Mouse (Mus musculus) kidney, postnatal 0 days (tissue): ENCODE results near the gene Tfcp2. TPM values are rescaled to one million over a fixed set of nuclear protein-coding genes. Genes with fewer than 3 reads are reported as not detected.

Source experiments
- ATAC-seq: fragments of 200-750 bp; cut with Nextera tagmentation; replicated peaks from 2 replicates; pipeline ENCODE4 v1.8.0; 2017; ENCODE audit warnings: low read depth, moderate number of reproducible peaks, moderate TSS enrichment, moderate library complexity; ENCODE audit not compliant: low FRiP score
- DNase-seq: peaks from one replicate; pipeline ENCODE4 v3.0.0-alpha.2; 2016; ENCODE audit warnings: low spot score
- H3K27ac ChIP-seq: fragments of 300-500 bp; sonication (generic); 2 replicates; pipeline ENCODE4 v1.5.1; 2014; ENCODE audit warnings: mild to moderate bottlenecking
- H3K27me3 ChIP-seq: fragments of 300-500 bp; sonication (generic); 2 replicates; pipeline ENCODE4 v1.6.1; 2014; ENCODE audit warnings: low read length, mixed read lengths; ENCODE audit not compliant: insufficient read depth
- H3K36me3 ChIP-seq: fragments of 300-500 bp; sonication (generic); 2 replicates; pipeline ENCODE4 v1.6.1; 2014; ENCODE audit warnings: low read length, mixed read lengths; ENCODE audit not compliant: insufficient read depth
- H3K4me1 ChIP-seq: fragments of 300-500 bp; sonication (generic); replicated peaks from 2 replicates; pipeline ENCODE4 v1.6.1; 2014; ENCODE audit warnings: antibody characterized with exemption, low read length, mixed read lengths; ENCODE audit not compliant: insufficient read depth
- H3K4me2 ChIP-seq: fragments of 300-500 bp; sonication (generic); 2 replicates; pipeline ENCODE4 v1.6.1; 2014; ENCODE audit warnings: mild to moderate bottlenecking, low read length, moderate library complexity, mixed read lengths
- H3K4me3 ChIP-seq: fragments of 300-500 bp; sonication (generic); replicated peaks from 2 replicates; pipeline ENCODE4 v1.5.1; 2014; ENCODE audit warnings: low read depth, low read length
- H3K9ac ChIP-seq: fragments of 300-500 bp; sonication (generic); 2 replicates; pipeline ENCODE4 v1.6.1; 2014; ENCODE audit warnings: low read depth, low read length
- H3K9me3 ChIP-seq: fragments of 300-500 bp; sonication (generic); replicated peaks from 2 replicates; pipeline ENCODE4 v1.6.1; 2016; ENCODE audit warnings: low read length, inconsistent platforms, mixed read lengths
- CTCF ChIP-seq: IDR thresholded peaks from 2 replicates; pipeline ENCODE4 v1.5.1; 2016; ENCODE audit warnings: antibody characterized with exemption, low read depth, mild to moderate bottlenecking, moderate library complexity
- WGBS: fragments of 180-500 bp; shearing (Covaris S2); extraction: QIAGEN DNeasy Blood & Tissue Kit; methylation state at CpG from one replicate; pipeline ENCODE4 v1.1.7; 2014; 5-methylcytosine and 5-hydroxymethylcytosine counted together
- polyA plus RNA-seq: library from polyadenylated mRNA; unstranded; fragments of >200 nt; fragmentation: Nextera tagmentation; extraction: Ambion mirVana; gene quantifications from 2 replicates; pipeline ENCODE4 v1.2.1, GENCODE M21; 2015

The Tfcp2 gene
- polyA plus RNA-seq, 1 experiment from 2014 or later: 29.1 TPM

DNA sequence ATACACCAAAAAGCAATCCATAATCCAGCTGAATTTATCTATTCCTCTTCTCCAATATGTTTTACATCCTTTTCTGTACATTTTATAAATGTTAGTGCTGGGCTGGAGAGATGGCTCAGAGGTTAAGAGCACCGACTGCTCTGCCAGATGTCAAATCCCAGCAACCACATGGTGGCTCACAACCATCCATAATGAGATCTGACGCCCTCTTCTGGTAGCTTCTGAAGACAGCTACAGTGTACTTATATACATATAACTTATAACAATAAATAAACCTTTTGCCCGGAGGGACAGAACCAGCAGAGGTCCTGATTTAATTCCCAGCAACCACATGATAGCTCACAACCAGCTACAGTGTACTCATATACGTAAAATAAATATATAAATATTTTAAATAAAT is 103.2 kb downstream of the Tfcp2 start:
- H3K9ac ChIP-seq: no peak overlapping the region
- H3K9me3 ChIP-seq: no peaks in the 10 kb centered on the region
- H3K27ac ChIP-seq: no peak overlapping the region
- no peaks in the 10 kb centered on the region for H3K27me3 ChIP-seq
- 76% methylated on average over 4 of the region's 4 CpGs for WGBS
- no peak overlapping the region for H3K4me2 ChIP-seq
- DNase-seq (no peak), ATAC-seq (no peak)
- TF ChIP-seq CTCF: peak; percentile 30
- no peaks in the 10 kb centered on the region for H3K4me1 ChIP-seq
- H3K4me3 ChIP-seq: no peak overlapping the region
- no peaks in the 10 kb centered on the region for H3K36me3 ChIP-seq

Other genes with a start within 250 kb of the Tfcp2 start
- gene Mettl7a1, start 247.9 kb downstream of the Tfcp2 start, polyA plus RNA-seq: 14.3 and 15.0 TPM in 2 replicates
- gene Mettl7a3, start 217.1 kb downstream of the Tfcp2 start, polyA plus RNA-seq: 0.23 and 0.41 TPM in 2 replicates
- gene Methig1, start 198.9 kb downstream of the Tfcp2 start, polyA plus RNA-seq: 1.9 and 2.0 TPM in 2 replicates
- gene Mettl7a2, start 198.8 kb downstream of the Tfcp2 start, polyA plus RNA-seq: 1.8 and 2.8 TPM in 2 replicates
- gene Higd1c, start 187.5 kb downstream of the Tfcp2 start, polyA plus RNA-seq: 0.69 TPM in 1 of 2 replicates, not detected in the other
- 1.3 and 1.5 TPM in 2 replicates for gene Gm5475, start 129.9 kb downstream of the Tfcp2 start, polyA plus RNA-seq
- 28.1 and 33.2 TPM in 2 replicates for gene Slc11a2, start 126.9 kb downstream of the Tfcp2 start, polyA plus RNA-seq
- gene Letmd1, start 83.0 kb downstream of the Tfcp2 start, polyA plus RNA-seq: 21.3 and 22.4 TPM in 2 replicates
- 10.4 and 10.9 TPM in 2 replicates for gene Csrnp2, start 56.5 kb downstream of the Tfcp2 start, polyA plus RNA-seq
- 9.5 and 9.7 TPM in 2 replicates for gene Pou6f1, start 48.0 kb upstream of the Tfcp2 start, polyA plus RNA-seq
- gene Dazap2, start 63.3 kb upstream of the Tfcp2 start, polyA plus RNA-seq: 327 and 349 TPM in 2 replicates
- gene Smagp, start 84.9 kb upstream of the Tfcp2 start, polyA plus RNA-seq: 83.7 and 92.0 TPM in 2 replicates
- 0.93 and 0.97 TPM in 2 replicates for gene Bin2, start 117.5 kb upstream of the Tfcp2 start, polyA plus RNA-seq
- gene Cela1, start 135.9 kb upstream of the Tfcp2 start, polyA plus RNA-seq: 50.5 and 58.6 TPM in 2 replicates
- 1.2 and 1.3 TPM in 2 replicates for gene Galnt6, start 177.4 kb upstream of the Tfcp2 start, polyA plus RNA-seq
- gene Slc4a8, start 209.7 kb upstream of the Tfcp2 start, polyA plus RNA-seq: 7.5 and 9.5 TPM in 2 replicates